Mouse (Mus musculus): ENCODE data around the gene Nxn.

DNA sequence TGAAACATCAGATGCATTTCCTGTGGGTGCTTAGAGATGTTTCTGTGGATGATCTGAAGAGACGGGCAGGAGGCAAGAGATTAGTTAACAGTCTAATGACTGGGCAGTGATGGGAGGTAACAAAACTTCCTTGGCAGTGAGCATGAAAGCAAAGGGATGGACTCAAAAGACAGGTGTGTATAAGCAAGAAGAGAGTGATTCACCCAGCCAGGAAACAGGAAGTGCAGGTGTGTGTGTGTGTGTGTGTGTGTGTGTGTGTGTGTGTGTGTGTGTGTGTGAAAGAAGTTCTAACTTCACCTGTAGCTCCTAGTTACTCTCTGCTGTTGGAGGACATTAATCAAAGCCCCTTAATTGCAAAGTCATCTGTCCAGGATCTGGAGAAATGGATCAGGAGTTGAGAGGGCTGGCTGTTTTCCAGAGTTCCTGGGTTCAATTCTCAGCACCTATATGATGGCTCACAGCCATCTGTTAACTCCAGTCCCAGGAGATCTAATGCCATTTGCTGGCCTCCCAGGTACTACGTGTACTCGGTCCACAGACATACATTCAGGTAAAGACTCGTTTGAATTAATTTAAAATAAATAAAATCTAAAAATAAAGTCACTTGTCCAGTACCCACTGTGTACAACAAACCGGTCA lies 6.8 kb upstream of the Nxn start:
- no peak for TF ChIP-seq CTCF (IDR thresholded peaks at IDR 0.05; ENCODE audit: low read depth)
- no peak for TF ChIP-seq EP300 (IDR thresholded peaks at IDR 0.05; ENCODE audit: low read depth)
